Mouse (Mus musculus) thymus, adult 2 months (tissue): ENCODE measurements at regions not wholly inside any gene's neighbourhood (a gene's known extent, or its start where the extent isn't known, plus 50 kb on each side); places are given as distances from the start of the nearest gene placed in this dataset.

Source experiments
- CTCF ChIP-seq: fragments of 200-500 bp; IDR thresholded peaks from 2 replicates; pipeline ENCODE4 v1.5.1; 2012; ENCODE audit warnings: mild to moderate bottlenecking, control low read depth, low read length, moderate library complexity, borderline replicate concordance; ENCODE audit not compliant: control insufficient read depth, poor library complexity, insufficient read depth; ENCODE audit errors: extremely low read depth
- POLR2A ChIP-seq: fragments of 200-500 bp; IDR thresholded peaks from 2 replicates; pipeline ENCODE4 v1.6.1; 2012; ENCODE audit warnings: mild to moderate bottlenecking, low read length, control low read depth, moderate library complexity; ENCODE audit not compliant: control insufficient read depth, poor library complexity, insufficient read depth; ENCODE audit errors: extremely low read depth

- TF ChIP-seq CTCF (no peak), POLR2A (no peak)
These were observed 258.9 kb downstream of the Barhl2 start for GRCm38 (mm10) chr5:106199061-106199460.
